Mouse (Mus musculus) heart, postnatal 0 days (tissue): Measurements from ENCODE around the gene Rdx. TPM values are rescaled to one million over a fixed set of nuclear protein-coding genes. Genes with fewer than 3 reads are reported as not detected.

Experiments
- ATAC-seq: fragments of 200-750 bp; cut with Nextera tagmentation; 2 replicates; pipeline ENCODE4 v1.8.0; 2017; ENCODE audit warnings: low read depth, moderate number of reproducible peaks, moderate library complexity; ENCODE audit not compliant: insufficient read depth
- DNase-seq: peaks from one replicate; pipeline ENCODE4 v3.0.0-alpha.2; 2016; ENCODE audit warnings: low spot score
- H3K27ac ChIP-seq: fragments of 300-500 bp; sonication (generic); 2 replicates; pipeline ENCODE4 v1.5.1; 2014; ENCODE audit warnings: low read depth, mild to moderate bottlenecking
- H3K27me3 ChIP-seq: fragments of 300-500 bp; sonication (generic); 2 replicates; pipeline ENCODE4 v1.6.1; 2014; ENCODE audit warnings: low read length, mixed read lengths; ENCODE audit not compliant: control insufficient read depth, insufficient read depth
- H3K36me3 ChIP-seq: fragments of 300-500 bp; sonication (generic); replicated peaks from 2 replicates; pipeline ENCODE4 v1.6.1; 2014; ENCODE audit warnings: low read length, mixed read lengths; ENCODE audit not compliant: control insufficient read depth, insufficient read depth
- H3K4me1 ChIP-seq: fragments of 300-500 bp; sonication (generic); 2 replicates; pipeline ENCODE4 v1.6.1; 2014; ENCODE audit warnings: antibody characterized with exemption; ENCODE audit not compliant: control insufficient read depth, insufficient read depth
- H3K4me2 ChIP-seq: fragments of 300-500 bp; sonication (generic); 2 replicates; pipeline ENCODE4 v1.6.1; 2014; ENCODE audit warnings: low read depth, mild to moderate bottlenecking, low read length, moderate library complexity
- H3K4me3 ChIP-seq: fragments of 300-500 bp; sonication (generic); 2 replicates; pipeline ENCODE4 v1.5.1; 2014; ENCODE audit warnings: low read depth, low read length
- H3K9ac ChIP-seq: fragments of 300-500 bp; sonication (generic); replicated peaks from 2 replicates; pipeline ENCODE4 v1.6.1; 2014; ENCODE audit warnings: low read depth, low read length, mixed read lengths
- H3K9me3 ChIP-seq: fragments of 300-500 bp; sonication (generic); replicated peaks from 2 replicates; pipeline ENCODE4 v1.6.1; 2016; ENCODE audit warnings: low read length; ENCODE audit not compliant: control insufficient read depth
- CTCF ChIP-seq: IDR thresholded peaks from 2 replicates; pipeline ENCODE4 v1.5.1; 2016; ENCODE audit warnings: antibody characterized with exemption, control low read depth, low read depth
- EP300 ChIP-seq: IDR thresholded peaks from 2 replicates; pipeline ENCODE4 v1.6.1; 2016; ENCODE audit warnings: antibody characterized with exemption, low read depth
- WGBS: fragments of 180-500 bp; shearing (Covaris S2); extraction: QIAGEN DNeasy Blood & Tissue Kit; methylation state at CpG from one replicate; pipeline ENCODE4 v1.1.7; 2014; 5-methylcytosine and 5-hydroxymethylcytosine counted together
- polyA plus RNA-seq: library from polyadenylated mRNA; unstranded; fragments of >200 nt; fragmentation: Nextera tagmentation; extraction: Ambion mirVana; gene quantifications from 2 replicates; pipeline ENCODE4 v1.2.1, GENCODE M21; 2015
- total RNA-seq: library from RNA; depleted of rRNA; stranded (reverse); fragments of >200 nt; gene quantifications from 2 replicates; pipeline ENCODE4 v1.2.3, GENCODE M21; 2014; ENCODE audit warnings: low replicate concordance

Rdx gene
- total and polyA plus RNA-seq, 2 experiments from 2014 or later = 102 to 105 TPM

DNA sequence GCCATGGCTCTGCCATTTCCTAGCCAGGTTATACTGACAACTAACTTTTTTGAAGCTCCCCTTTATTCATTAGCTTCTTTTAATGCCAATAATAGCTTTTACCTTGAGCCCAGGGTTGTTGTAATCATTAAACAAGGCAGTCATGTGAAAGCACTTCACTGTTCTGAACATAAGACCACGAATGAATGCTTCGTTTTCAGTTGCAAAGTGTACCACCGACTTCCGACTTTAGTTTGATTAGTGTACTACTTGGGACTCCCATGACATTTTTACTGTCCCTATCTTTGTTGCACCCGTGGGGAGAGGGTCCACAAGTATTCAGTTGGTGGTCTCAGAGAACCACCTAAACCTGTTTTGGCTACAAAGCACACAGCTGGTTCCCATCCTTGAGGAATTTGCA is 287 bp upstream of the Rdx start:
- Histone ChIP-seq H3K9ac (no peak overlapping the region), H3K4me3 (peak overlapping the region; percentile 98), H3K27me3 (no peaks in the 10 kb centered on the region), H3K9me3 (no peaks in the 10 kb centered on the region), H3K4me1 (peaks cover 28% of the 10 kb centered on the region), H3K36me3 (no peaks in the 10 kb centered on the region), H3K4me2 (peak overlapping the region; percentile 81), H3K27ac (peak overlapping the region; percentile 100)
- WGBS = 20% methylated on average over 5 of the region's 5 CpGs
- ATAC-seq (no peak), DNase-seq (no peak)
- TF ChIP-seq CTCF (no peak), EP300 (no peak)

GRCm38 (mm10) chr9:52047821-52048649 is 1.1 kb downstream of the Rdx start:
- TF ChIP-seq EP300 (peak; percentile 38; the same call in 1 of the 2 replicates), CTCF (no peak)
- no peaks in the 10 kb centered on the region for H3K36me3 ChIP-seq
- no peaks in the 10 kb centered on the region for H3K9me3 ChIP-seq
- WGBS = 0% methylated on average over 105 of the region's 118 CpGs
- ATAC-seq = peak; percentile 94
- H3K4me3 ChIP-seq = peak overlapping the region; percentile 98
- H3K4me2 ChIP-seq = peak overlapping the region; percentile 81
- peak overlapping the region; percentile 100 for H3K9ac ChIP-seq
- peaks cover 32% of the 10 kb centered on the region for H3K4me1 ChIP-seq
- H3K27me3 ChIP-seq = no peaks in the 10 kb centered on the region
- H3K27ac ChIP-seq = peak overlapping the region; percentile 100
- DNase-seq = peak; percentile 85

GRCm38 (mm10) chr9:52048650-52049081 is 1.7 kb downstream of the Rdx start:
- no peaks in the 10 kb centered on the region for H3K36me3 ChIP-seq
- peak overlapping the region; percentile 81 for H3K4me2 ChIP-seq
- H3K27me3 ChIP-seq = no peaks in the 10 kb centered on the region
- ATAC-seq (peak; percentile 40), DNase-seq (no peak)
- H3K9me3 ChIP-seq = no peaks in the 10 kb centered on the region
- under 1% methylated on average over 46 of the region's 60 CpGs for WGBS
- H3K4me3 ChIP-seq = peak overlapping the region; percentile 98
- TF ChIP-seq CTCF (no peak), EP300 (no peak; the same call in 1 of the 2 replicates)
- peak overlapping the region; percentile 100 for H3K27ac ChIP-seq
- peak overlapping the region; percentile 100 for H3K9ac ChIP-seq
- peaks cover 32% of the 10 kb centered on the region for H3K4me1 ChIP-seq

DNA sequence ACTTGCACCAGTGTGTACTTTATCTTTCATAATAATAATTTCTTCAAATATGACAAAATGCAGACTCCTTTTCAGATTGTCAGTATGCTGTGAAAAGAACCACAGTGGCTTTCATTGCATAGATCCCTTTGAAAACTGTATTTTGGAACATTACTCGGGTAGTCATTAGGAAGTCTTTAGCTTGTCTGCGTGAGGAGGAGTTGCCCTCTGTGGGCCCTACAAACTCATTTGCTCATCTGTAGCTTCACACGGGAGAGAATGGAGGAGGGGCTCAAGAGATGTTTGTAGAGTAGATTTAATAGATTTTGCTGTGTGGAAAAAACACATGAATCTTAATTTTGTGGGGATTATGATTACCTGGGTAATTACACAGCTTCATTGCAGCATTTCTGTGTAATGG is 2.6 kb downstream of the Rdx start:
- no peak for DNase-seq
- TF ChIP-seq CTCF (no peak), EP300 (no peak)
- peak overlapping the region; percentile 100 for H3K9ac ChIP-seq
- H3K4me1 ChIP-seq = peaks cover 32% of the 10 kb centered on the region
- no peaks in the 10 kb centered on the region for H3K27me3 ChIP-seq
- H3K27ac ChIP-seq = peak overlapping the region; percentile 25; the same call in 1 of the 2 replicates
- peak overlapping the region; percentile 81 for H3K4me2 ChIP-seq
- no peaks in the 10 kb centered on the region for H3K9me3 ChIP-seq
- 2% methylated on average over 3 of the region's 3 CpGs for WGBS
- no peak for ATAC-seq
- peak overlapping the region; percentile 98 for H3K4me3 ChIP-seq
- H3K36me3 ChIP-seq = no peaks in the 10 kb centered on the region

DNA sequence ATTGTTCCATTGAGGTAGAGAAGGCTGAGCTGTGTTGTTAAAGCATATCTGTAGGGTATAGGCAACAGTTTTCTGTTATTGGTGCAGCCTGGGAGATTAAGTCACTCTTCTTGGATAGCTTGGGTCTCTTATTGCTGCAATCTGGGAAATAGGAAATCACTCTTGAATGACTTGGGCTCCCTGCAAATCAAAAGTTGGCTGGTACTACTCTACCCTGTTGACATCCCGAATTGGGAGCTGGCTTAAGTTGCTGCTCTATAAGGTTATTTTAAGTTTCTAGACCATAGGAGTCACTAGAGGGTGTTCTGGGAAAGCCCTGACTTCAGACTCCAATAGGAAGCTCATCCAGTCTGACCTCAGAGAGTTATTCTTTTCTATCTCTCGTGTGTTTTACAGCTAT is 3.4 kb downstream of the Rdx start:
- Histone ChIP-seq H3K4me2 (peak overlapping the region; percentile 81), H3K9ac (peak overlapping the region; percentile 100), H3K27ac (peak overlapping the region; percentile 51; the same call in 1 of the 2 replicates), H3K27me3 (no peaks in the 10 kb centered on the region), H3K9me3 (no peaks in the 10 kb centered on the region), H3K4me1 (peaks cover 32% of the 10 kb centered on the region), H3K36me3 (no peaks in the 10 kb centered on the region), H3K4me3 (peak overlapping the region; percentile 98)
- ATAC-seq = no peak
- WGBS = 6% methylated on average over 2 of the region's 2 CpGs
- no peak for DNase-seq
- TF ChIP-seq EP300 (no peak), CTCF (no peak)
